Mouse (Mus musculus): ENCODE measurements at regions not wholly inside any gene's neighbourhood (a gene's known extent, or its start where the extent isn't known, plus 50 kb on each side); places are given as distances from the start of the nearest gene placed in this dataset.

DNA sequence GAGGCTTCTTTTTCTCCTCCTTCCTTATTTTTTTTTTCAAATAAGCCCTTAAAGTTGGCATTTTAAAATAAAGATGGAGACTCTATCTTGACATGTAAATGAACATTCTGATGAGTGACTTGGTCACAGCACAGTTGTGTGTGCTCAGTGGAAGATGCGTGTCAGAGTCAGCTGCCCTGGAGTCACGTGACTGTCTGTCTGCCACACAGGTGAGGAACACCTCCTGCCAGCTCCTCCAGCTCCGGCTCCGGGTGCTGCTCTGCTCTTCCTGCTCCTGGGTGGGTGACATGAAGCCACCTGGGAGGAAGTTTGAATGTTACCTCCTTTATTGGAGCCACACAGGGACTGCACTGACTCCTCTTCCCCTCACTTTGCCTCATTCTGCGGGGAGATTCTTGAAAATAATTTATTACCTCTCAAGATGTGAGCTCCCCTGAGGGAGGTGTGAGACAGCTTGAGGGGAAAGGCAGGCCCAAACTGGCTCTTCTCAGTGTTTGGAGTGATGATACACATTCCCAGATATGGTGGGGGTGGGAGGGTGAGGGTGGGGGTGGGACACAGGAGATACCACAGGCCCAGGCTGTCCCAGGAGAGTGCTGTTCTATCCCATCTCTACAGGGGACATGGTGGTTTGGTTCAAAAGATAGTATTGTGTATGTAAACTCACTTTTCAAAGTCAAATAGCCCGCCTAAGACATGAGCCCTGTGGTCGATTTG lies 92.9 kb upstream of the Zfp366 start:
- TF ChIP-seq POLR2A (IDR thresholded peaks at IDR 0.05; ENCODE audit: low read depth, low read length) = no peak
- no peak for TF ChIP-seq CTCF (IDR thresholded peaks at IDR 0.05; ENCODE audit: borderline replicate concordance, insufficient read depth, low read length)

Measured in embryonic fibroblast, embryonic 13.5 days (primary cell).